ENCODE assay signal across 24 mouse cellular contexts in the genomic region with DNA sequence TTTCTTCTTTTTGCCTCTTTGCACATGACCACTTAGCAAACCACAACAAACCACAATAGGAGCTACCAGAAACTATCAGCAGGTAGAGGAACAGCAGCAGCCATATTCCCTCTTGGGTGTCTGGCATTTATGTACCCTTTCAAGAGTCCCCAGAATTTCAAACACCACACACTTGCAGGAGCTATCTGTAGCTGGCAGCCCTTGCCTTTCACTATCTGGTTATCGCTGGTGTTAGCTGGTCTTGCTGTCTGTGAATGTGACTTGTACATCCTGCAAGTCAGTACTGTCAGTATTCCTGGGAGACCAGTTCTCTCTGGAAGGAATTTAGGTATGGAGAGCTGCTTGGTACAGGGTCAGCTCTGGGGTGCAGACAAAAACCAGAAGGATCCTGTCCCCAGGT.
"Had no signal": no experiment of that assay in that cellular context is flagged by ENCODE, and none has a peak within 500 bp of the region (broad histone marks: within the 10 kb centered on the region; RNA-seq: fewer than 3 reads in every experiment).

No protein-coding gene starts in this region.

- H3K9ac ChIP-seq: embryonic facial prominence, embryonic 12.5 days; embryonic facial prominence, embryonic 13.5 days; embryonic facial prominence, embryonic 15.5 days; forebrain, embryonic 12.5 days; forebrain, embryonic 13.5 days; forebrain, embryonic 15.5 days; forebrain, postnatal 0 days had no signal

- H3K4me1 ChIP-seq: embryonic facial prominence, embryonic 10.5 days; embryonic facial prominence, embryonic 12.5 days; embryonic facial prominence, embryonic 13.5 days; embryonic facial prominence, embryonic 15.5 days; forebrain, embryonic 12.5 days; forebrain, embryonic 13.5 days; forebrain, embryonic 15.5 days; heart, embryonic 10.5 days had no signal

- H3K27me3 ChIP-seq: embryonic facial prominence, embryonic 12.5 days; embryonic facial prominence, embryonic 13.5 days; embryonic facial prominence, embryonic 15.5 days; forebrain, embryonic 12.5 days; forebrain, embryonic 13.5 days; forebrain, embryonic 15.5 days had no signal

- H3K9me3 ChIP-seq: embryonic facial prominence, embryonic 10.5 days; embryonic facial prominence, embryonic 12.5 days; embryonic facial prominence, embryonic 13.5 days; embryonic facial prominence, embryonic 15.5 days; forebrain, embryonic 10.5 days; forebrain, embryonic 12.5 days; forebrain, embryonic 13.5 days; forebrain, embryonic 15.5 days; heart, embryonic 10.5 days had no signal

- H3K36me3 ChIP-seq: embryonic facial prominence, embryonic 10.5 days; embryonic facial prominence, embryonic 12.5 days; embryonic facial prominence, embryonic 13.5 days; embryonic facial prominence, embryonic 15.5 days; forebrain, embryonic 10.5 days; forebrain, embryonic 12.5 days; forebrain, embryonic 15.5 days; heart, embryonic 10.5 days had no signal

- DNase-seq: cerebellum, adult 8-10 months; cerebellum, adult 9-10 months; cerebellum, adult 9-11 months; cerebellum, postnatal 10 days; cerebellum, postnatal 14 days; cerebellum, postnatal 25 days; cerebellum, postnatal 36 days; embryo, embryonic 11 days; forebrain, postnatal 0 days; gastrocnemius, postnatal 10 days; gastrocnemius, postnatal 14 days; gastrocnemius, postnatal 25 days; gastrocnemius, postnatal 36 days; heart, adult 18-20 months had no signal

- H3K4me3 ChIP-seq: embryonic facial prominence, embryonic 10.5 days; embryonic facial prominence, embryonic 12.5 days; embryonic facial prominence, embryonic 13.5 days; embryonic facial prominence, embryonic 15.5 days; erythroblast, embryonic 14.5 days; forebrain, embryonic 10.5 days; forebrain, embryonic 12.5 days; forebrain, embryonic 13.5 days; forebrain, embryonic 15.5 days; heart, embryonic 10.5 days had no signal

- H3K27ac ChIP-seq: embryonic facial prominence, embryonic 10.5 days; embryonic facial prominence, embryonic 12.5 days; embryonic facial prominence, embryonic 13.5 days; embryonic facial prominence, embryonic 15.5 days; forebrain, embryonic 10.5 days; forebrain, embryonic 12.5 days; forebrain, embryonic 13.5 days; forebrain, embryonic 15.5 days; heart, embryonic 10.5 days had no signal
